Mouse (Mus musculus) regulatory T cell (primary cell): ENCODE data around the gene Tenm2.

Source experiments
- in situ Hi-C: fragments of 300-600 bp; cut with MboI, MseI; formaldehyde crosslinking; loops from one replicate; pipeline ENCODE4 v1.15.1; 2025; ENCODE audit warnings: high pct_unique_total_duplicates

Tenm2 gene

GRCm38 (mm10) chr11:36277192-36277902 is 958.4 kb downstream of the Tenm2 start:
- in situ Hi-C loops: no loop called here

DNA sequence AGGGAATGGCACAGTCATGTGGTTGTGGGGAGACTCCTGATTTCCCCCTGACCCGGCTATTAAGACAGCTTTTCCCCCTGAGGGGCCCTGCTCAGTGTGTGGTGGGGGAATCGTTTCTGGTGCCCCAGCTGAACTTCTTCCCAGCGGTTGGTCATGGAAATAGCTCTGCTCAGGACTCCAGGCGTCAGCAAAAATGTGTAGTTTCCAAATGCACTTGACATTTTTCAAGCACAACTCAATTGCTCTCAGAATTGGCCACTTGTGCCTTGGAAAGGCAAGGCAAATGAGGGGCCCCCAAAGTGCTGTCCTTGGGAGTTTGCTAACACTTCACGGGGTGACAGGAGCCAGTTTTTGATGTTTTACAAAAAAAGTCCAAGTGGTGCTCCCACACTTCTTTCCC is 959.7 kb downstream of the Tenm2 start:
- in situ Hi-C loops: no loop called here

DNA sequence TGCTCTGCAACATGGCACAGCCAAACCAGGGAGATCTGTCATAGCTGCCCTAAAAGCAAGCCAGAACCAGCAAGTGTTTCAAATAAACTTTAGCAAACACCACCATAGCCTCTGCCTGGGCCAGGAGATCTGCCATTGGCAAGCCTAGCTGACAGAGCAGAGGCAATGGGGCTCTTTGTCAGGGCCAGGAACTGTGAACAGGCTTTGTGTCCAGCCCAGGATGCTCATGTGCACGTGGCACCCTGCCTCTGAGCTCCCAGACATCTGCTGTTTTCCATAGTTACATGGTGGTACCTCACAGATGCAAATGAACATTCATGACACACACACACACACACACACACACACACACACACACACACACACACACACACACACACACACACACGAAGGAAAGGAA is 963.6 kb downstream of the Tenm2 start:
- in situ Hi-C loops: no loop called here

- in situ Hi-C loops: no loop called here
Measured at GRCm38 (mm10) chr11:36269945-36270344, 965.8 kb downstream of the Tenm2 start.

DNA sequence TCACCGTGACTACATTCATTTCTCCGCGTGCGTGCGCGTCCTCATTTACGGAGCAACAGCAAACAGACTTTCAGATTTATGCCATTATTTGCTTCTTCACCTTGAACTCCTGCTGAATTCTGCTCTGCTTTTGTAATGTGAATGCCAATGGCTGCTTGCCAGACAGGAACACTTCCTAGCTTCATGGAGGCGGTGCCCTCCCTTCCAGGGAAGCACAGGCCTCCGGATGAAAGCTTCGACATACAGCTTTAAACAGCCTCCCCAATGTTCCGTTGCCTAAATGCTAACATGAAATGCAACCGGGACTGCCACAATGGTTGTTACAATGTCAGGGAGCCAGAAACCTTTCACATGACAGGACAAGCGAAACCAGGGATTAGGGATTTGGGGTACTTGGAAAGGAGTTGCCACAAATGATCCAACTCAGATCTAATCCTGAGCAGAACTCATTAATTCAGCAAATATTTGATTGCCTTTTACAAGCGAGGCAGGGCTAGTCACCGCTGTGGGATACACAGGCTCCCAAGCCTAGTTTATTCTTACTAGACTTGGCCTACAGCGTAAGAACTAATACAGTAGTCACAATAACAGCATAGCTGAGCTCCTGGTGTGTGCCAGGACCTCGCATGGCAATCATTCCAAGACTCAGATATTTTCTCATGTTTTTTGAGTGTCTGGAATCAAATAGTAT is 970.8 kb downstream of the Tenm2 start:
- in situ Hi-C loops: no loop called here

DNA sequence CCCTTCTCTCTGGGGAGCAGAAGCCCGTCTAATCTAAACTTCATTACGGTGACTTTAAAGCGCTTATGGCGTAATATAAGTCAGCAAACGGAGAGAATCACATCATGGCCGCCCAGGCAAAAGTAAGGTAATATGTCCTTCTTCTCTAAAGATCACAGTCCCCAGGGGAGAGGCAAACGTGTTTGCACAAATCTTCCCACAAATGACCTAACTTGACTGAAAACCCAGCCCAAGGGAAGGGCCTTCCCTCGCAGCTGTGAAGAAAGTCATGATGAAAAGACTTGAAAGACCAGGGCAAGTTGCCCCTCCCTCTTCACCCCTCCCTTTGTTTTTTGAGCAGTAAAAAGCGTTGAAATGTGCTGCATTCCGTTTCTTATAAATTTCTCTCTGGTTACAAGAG is 971.9 kb downstream of the Tenm2 start:
- in situ Hi-C loops: no loop called here

DNA sequence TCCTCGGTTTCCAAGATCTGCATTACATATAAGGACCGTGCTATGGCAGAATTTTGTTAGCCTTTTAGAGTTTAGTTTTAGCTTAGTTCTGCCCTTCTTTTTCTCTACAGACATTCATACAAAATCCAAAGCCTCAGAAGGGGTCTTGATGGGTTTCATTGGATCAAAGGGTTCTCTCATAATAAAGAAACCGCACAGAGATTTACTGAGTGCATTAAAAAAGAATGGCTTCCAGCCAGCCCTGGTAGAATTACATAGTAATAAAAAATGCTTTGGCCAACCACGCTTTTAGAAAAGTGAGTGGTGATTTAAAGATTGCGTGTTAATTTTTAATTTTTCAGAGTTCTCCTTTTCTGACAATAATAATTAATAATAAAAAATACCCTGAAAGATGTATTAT is 978.6 kb downstream of the Tenm2 start:
- in situ Hi-C loops: no loop called here

DNA sequence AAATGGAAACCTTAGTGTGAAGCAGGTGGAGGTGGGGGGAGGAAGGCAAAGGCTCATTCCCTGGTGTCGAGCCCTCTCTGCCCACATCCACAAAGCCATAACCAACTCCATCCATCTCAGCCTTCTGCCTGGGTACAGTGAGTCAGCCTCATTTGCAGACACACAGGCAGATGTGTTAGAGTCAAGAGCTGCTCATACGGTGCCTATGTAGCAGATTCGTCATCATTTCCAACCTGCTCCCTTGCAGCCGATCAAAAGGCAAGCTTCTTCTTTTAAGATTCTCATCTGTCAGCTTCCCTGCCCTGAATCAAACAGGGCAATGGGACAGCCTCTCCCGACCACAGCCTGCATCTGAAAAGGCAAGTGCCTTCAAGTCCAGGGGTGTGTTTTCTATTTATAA is 979.0 kb downstream of the Tenm2 start:
- in situ Hi-C loops: no loop called here

GRCm38 (mm10) chr11:36254019-36254418 is 981.7 kb downstream of the Tenm2 start:
- in situ Hi-C loops: no loop called here

- in situ Hi-C loops: no loop called here
Measured at GRCm38 (mm10) chr11:36250111-36250510, 985.7 kb downstream of the Tenm2 start.

DNA sequence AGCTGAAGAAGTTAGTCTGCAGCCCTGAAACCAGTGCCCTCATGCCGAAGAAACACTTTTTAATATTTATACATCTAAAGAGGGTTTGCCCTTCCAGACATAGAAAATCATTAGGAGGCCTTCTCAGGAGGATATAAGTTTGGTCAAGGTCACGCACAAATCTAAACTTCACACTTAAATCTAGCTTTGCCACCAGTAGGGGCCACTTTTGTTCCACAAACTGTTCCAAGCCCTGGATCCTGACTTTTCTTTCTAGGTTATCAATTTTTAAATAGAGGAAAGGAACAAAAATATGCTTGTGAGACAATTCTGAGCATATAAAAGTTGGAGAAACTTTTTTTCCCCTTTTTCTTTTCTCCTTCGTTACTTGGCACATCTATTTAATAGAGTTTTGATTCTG is 989.6 kb downstream of the Tenm2 start:
- in situ Hi-C loops: no loop called here

- in situ Hi-C loops: no loop called here
Measured at GRCm38 (mm10) chr11:36244491-36244882, 991.3 kb downstream of the Tenm2 start.

- in situ Hi-C loops: no loop called here
Measured at GRCm38 (mm10) chr11:36243747-36244490, 991.8 kb downstream of the Tenm2 start.

- in situ Hi-C loops: no loop called here
Measured at GRCm38 (mm10) chr11:36238890-36239289, 996.9 kb downstream of the Tenm2 start.

DNA sequence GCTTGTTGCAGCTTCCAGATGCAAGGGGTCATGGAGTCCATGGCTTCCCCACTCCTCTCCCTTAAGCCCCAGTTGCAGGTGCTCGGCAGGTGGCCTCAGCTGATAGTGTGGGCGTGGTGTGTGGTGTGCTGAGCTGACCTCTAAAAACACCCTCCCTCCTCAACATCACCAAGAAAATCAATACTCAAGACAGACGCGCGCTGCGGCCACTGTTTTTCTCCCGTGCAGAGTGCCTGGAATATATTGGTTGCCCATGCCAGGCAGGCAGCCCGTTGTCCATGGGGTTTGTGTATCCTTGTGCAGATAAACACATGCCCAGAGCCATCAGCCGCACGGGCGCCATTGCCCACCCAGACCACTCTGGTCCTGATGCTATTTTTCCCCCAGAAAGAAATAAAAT is 1007.1 kb downstream of the Tenm2 start:
- in situ Hi-C loops: no loop called here

- in situ Hi-C loops: no loop called here
Measured at GRCm38 (mm10) chr11:36228196-36228595, 1007.6 kb downstream of the Tenm2 start.

DNA sequence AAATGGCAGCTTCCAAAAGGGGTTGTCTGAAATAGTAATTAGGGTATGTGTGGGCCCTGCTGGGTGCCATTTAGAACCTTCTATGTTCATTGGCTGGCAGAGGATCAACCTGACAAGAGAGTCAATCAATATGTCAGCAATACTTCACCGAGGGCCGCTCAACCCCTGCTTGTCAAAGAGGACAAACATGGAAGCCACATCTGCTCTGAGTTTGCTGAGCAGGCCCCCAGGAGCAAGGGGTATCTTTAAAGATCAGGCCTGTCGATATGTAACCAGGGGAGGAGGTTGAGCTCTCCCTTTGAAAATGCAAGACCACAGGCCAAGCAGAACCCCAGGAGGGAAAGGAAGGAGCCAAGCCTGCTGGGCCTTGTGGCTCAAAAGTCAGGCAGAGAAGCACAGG is 1009.7 kb downstream of the Tenm2 start:
- in situ Hi-C loops: no loop called here

DNA sequence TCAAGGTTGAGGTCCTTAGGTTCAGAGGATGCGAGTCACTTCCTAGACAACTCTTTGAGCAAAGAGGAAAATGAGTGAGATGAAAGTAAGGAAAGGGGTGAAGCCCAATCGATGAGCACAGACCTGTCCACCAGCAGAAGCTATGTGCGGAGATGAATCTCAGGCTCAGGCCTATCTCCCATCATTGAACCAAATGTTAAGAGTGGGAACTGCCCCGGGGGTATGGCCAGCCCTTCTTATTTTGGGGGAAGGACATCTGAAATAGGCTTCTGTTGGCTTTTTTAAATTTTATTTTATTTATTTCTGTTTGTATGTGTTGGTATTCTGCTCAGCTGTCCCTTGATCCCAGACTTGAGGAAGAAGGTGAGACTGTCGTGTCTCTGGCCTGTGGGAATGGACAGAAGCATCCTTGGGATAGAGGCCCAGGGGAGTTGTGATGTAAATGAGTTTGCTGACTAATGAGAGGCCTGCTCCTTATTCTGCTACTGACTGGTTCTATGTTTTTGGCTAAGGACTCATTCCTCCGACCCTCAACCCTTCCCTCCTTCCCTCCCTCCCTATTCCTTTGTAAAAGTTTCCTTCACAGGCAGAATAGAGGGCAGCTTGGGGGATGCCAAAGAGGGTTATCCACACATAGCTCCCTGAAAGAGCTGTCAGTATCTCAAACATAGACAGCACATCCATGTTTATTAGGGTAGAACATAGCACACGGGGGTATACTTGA is 1011.9 kb downstream of the Tenm2 start:
- in situ Hi-C loops: no loop called here

GRCm38 (mm10) chr11:36222071-36222470 is 1013.7 kb downstream of the Tenm2 start:
- in situ Hi-C loops: no loop called here

DNA sequence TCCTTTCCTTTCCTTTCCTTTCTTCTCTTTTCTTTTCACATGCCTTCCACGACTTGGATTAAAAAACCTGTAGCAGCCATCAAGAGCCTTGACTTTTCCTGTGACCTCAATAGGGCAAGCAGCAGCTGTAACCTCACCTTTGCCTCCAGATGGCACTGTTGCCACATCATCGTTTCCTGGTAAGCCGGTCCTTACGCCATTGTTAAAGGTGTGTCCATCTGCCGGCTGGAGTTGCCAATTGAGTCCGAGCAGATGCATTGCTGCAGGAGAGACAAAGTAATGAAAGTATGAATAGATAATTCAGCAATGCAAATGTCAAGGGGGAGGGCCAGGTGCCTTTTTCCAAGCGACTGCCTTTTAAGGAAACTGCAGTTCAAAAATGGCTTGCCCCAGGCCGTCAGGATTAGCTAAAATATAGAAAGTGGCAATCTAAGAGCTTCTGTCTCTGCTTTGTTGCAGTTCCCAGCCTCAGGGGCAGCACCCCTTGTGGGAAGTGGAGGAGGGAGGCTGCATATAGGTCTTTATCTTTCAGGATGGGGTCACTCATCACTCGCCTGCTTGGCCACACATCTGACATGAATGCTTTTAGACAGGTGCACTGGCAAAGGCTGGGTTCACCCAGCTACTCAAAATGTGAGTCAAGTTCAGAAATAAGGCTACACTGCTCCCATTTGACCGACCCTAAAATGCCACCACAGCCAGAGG is 1014.3 kb downstream of the Tenm2 start:
- in situ Hi-C loops: no loop called here

DNA sequence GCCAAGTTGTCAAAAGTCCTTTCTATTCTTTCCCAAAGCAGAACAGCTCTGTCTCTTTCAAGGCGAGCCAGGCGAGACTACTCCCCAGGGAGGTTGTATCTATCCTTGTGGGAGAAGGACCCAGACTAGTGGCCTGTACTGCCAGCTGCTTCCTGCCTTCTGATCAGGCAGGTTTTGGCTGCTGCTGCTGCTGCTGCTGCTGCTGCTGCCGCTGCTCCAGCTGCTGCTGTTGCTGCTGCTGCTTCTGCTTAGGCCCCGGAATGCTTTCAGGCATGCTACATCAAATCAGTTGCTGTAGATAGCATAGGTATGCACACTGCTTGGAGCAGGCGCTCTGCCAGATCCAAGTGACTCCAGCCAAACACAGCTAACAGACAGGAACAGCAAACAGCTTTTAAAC is 1015.1 kb downstream of the Tenm2 start:
- in situ Hi-C loops: no loop called here
